Mouse (Mus musculus) megakaryocyte, embryonic 14.5 days (primary cell): ENCODE measurements around the gene Tomm20.

ENCODE experiments used
- FLI1 ChIP-seq: IDR thresholded peaks from 2 replicates; pipeline ENCODE4 v1.6.1; 2012; ENCODE audit warnings: low read length, inconsistent platforms, mixed read lengths
- GATA1 ChIP-seq: IDR thresholded peaks from 3 replicates; pipeline ENCODE4 v1.6.1; 2012; ENCODE audit warnings: mixed read lengths, low read length, inconsistent platforms, borderline replicate concordance

- TF ChIP-seq GATA1 (no peak), FLI1 (no peak)
Observed at GRCm38 (mm10) chr8:126974511-126974910, 28.9 kb upstream of the Tomm20 start.
